Comparison of ENCODE assay signal across 14 mouse cellular contexts in the genomic region with DNA sequence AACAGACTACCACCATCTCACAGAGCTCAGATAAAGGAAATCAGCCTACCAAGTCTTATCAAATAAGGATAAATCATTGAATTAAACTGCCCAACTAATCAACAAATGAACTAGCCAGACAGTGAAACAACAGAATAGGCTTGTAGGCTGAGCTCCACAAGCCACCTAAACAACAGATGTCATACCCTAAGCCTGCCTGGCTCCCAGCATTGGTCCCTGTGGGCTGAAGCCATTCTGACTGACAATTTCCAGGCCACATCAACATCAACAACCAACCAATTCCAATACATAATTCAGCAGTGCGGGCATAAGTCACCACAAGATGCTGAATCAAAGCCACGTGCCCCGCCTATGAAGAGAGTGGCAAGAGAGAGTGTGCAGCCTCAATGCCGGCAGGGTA.
"Had no signal": no experiment of that assay in that cellular context is flagged by ENCODE, and none has a peak within 500 bp of the region (broad histone marks: within the 10 kb centered on the region; RNA-seq: fewer than 3 reads in every experiment).

No protein-coding gene starts in this region.

- H3K4me1 ChIP-seq: midbrain, embryonic 10.5 days; midbrain, embryonic 12.5 days; neural tube, embryonic 15.5 days had no signal

- H3K4me2 ChIP-seq: lung, embryonic 14.5 days; midbrain, embryonic 12.5 days; neural tube, embryonic 13.5 days; neural tube, embryonic 15.5 days had no signal

- H3K27me3 ChIP-seq: neural tube, embryonic 15.5 days had no signal

- H3K9me3 ChIP-seq: midbrain, embryonic 10.5 days; midbrain, embryonic 12.5 days; neural tube, embryonic 13.5 days; neural tube, embryonic 15.5 days had no signal

- H3K27ac ChIP-seq: midbrain, embryonic 10.5 days; midbrain, embryonic 12.5 days; neural tube, embryonic 13.5 days; neural tube, embryonic 15.5 days had no signal

- DNase-seq: lung, postnatal 10 days; lung, postnatal 4 days; midbrain, embryonic 14.5 days; retina, postnatal 1 day; right cerebral cortex, postnatal 4 days; spleen, adult 18-20 months; thymus, postnatal 36 days had no signal

- H3K9ac ChIP-seq: lung, embryonic 14.5 days; midbrain, embryonic 12.5 days; neural tube, embryonic 13.5 days; neural tube, embryonic 15.5 days had no signal

- H3K36me3 ChIP-seq: midbrain, embryonic 10.5 days had no signal

- H3K4me3 ChIP-seq: midbrain, embryonic 10.5 days; midbrain, embryonic 12.5 days; myocyte; neural tube, embryonic 13.5 days; neural tube, embryonic 15.5 days had no signal

- ATAC-seq: midbrain, embryonic 16.5 days had no signal
